Mouse (Mus musculus): Measurements from ENCODE around the gene Znhit3.

DNA sequence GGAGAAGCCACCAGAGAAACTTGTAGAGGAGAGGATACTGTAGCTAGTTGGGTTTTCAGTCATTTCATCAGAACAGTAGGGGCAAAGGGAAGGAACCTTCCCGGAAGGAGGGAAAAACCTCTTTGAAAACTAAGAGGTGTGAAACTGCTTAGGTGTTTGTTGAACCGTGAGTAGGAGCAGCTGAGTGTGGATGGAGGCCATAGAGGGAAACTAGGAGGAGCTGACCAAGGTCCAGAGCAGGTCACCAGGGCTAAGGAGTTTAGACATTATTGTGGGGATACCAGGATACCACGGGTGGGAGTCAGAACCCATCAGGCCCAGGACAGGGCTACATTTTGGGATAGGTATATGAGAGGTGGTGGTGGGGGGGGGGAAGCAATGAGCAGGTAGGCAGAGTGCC is 47.4 kb upstream of the Znhit3 start:
- TF ChIP-seq CTCF (IDR thresholded peaks at IDR 0.05; ENCODE audit: low read depth, low read length), result no peak
- no peak for TF ChIP-seq GATA1 (IDR thresholded peaks at IDR 0.05; ENCODE audit: borderline replicate concordance, low read length)
- TF ChIP-seq GATA2 (IDR thresholded peaks at IDR 0.05; ENCODE audit: borderline replicate concordance, low read depth, low read length), result no peak
